Mouse (Mus musculus): ENCODE results near the gene Rsrc2. TPM values are rescaled to one million over a fixed set of nuclear protein-coding genes. Genes with fewer than 3 reads are reported as not detected.

Rsrc2 gene
- polyA plus RNA-seq, 1 experiment from 2014 or later, result 106 TPM

DNA sequence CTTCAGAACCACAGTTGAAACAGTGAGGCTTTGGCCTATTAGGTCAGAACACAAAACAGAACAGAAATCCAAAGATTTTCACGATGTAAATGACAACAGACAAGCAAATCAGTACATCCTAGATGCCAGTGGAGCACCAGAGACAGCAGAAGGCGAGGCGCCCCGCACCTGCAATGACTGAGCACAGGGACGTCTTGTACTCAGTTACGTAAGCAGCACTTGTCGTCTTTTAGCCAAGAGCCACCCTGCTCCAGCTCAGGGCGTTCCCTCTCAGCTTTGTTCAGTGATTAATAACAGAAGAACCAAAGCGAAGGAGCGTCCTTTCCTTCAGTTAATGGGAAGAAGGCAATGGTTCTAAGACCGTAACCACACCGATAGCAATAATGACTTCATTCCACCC lies 40.6 kb downstream of the Rsrc2 start:
- no peak overlapping the region for H3K9ac ChIP-seq (ENCODE audit: low read depth, low read length)
- 93% methylated on average over 12 of the region's 12 CpGs for WGBS

DNA sequence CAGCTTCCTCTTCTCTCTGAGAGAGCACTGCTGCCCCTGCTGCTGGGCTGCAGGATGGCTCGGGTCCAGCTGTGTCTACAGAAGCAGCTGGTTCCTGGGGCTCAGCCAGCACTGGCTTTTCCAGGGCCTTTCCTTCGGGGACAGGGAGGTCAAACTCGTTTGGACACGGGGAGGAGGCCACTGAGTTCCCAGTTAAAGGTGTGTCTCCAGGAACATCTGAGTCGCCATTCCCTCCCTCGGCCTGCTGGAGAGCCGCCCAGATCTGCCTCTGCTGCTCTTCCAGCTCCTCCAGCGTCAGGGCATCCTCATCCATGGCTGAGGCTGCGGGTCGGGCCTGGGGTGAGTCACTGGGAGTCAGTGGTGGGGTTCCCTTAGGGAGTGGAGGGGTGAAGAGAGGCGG lies 48.6 kb downstream of the Rsrc2 start:
- no peak for ATAC-seq
- 57% methylated on average over 11 of the region's 11 CpGs for WGBS
- H3K27me3 ChIP-seq (replicated peaks; ENCODE audit: control insufficient read depth, insufficient read depth, low read length), result no peaks in the 10 kb centered on the region
- H3K9ac ChIP-seq (ENCODE audit: low read depth, low read length), result no peak overlapping the region
- H3K27ac ChIP-seq (ENCODE audit: low read depth, low read length), result no peak overlapping the region
- peaks cover 41% of the 10 kb centered on the region for H3K36me3 ChIP-seq (ENCODE audit: control insufficient read depth, insufficient read depth, low read length)
- no peaks in the 10 kb centered on the region for H3K4me1 ChIP-seq (ENCODE audit: control insufficient read depth, insufficient read depth, low read depth, low read length)
- H3K4me2 ChIP-seq (ENCODE audit: low read length), result no peak overlapping the region
- no peaks in the 10 kb centered on the region for H3K9me3 ChIP-seq (ENCODE audit: control insufficient read depth, low read length)
- H3K4me3 ChIP-seq (ENCODE audit: low read length), result no peak overlapping the region

More for the DNA sequence above, 40.6 kb downstream of the Rsrc2 start:
- Histone ChIP-seq H3K27ac (ENCODE audit: low read depth, low read length) (no peak overlapping the region), H3K4me3 (ENCODE audit: low read length) (no peak overlapping the region), H3K4me2 (ENCODE audit: low read length) (no peak overlapping the region), H3K27me3 (replicated peaks; ENCODE audit: control insufficient read depth, insufficient read depth, low read length) (no peaks in the 10 kb centered on the region), H3K9me3 (ENCODE audit: control insufficient read depth, low read length) (no peaks in the 10 kb centered on the region), H3K4me1 (ENCODE audit: control insufficient read depth, insufficient read depth, low read depth, low read length) (no peaks in the 10 kb centered on the region), H3K36me3 (ENCODE audit: control insufficient read depth, insufficient read depth, low read length) (peaks cover 63% of the 10 kb centered on the region)
- no peak for ATAC-seq

DNA sequence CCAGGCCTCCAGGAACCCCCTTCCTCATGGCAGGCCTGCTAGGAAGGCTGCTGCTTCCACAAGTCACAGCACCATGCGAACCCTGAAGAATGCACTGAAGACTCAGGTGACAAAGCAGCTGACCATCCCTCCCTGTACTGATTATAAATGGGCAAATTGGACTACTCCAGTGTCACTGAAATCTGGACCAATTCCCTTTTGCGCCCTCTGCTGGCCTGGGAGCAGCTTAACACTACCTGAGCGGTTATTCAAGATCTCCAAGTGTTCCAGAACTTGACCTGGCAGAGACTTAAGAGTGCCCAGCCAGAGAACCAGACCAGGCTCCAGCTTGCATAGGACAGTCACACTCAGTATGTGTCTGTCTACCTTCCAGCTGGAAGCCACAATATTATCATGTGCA lies 50.0 kb downstream of the Rsrc2 start:
- peaks cover 37% of the 10 kb centered on the region for H3K36me3 ChIP-seq (ENCODE audit: control insufficient read depth, insufficient read depth, low read length)

DNA sequence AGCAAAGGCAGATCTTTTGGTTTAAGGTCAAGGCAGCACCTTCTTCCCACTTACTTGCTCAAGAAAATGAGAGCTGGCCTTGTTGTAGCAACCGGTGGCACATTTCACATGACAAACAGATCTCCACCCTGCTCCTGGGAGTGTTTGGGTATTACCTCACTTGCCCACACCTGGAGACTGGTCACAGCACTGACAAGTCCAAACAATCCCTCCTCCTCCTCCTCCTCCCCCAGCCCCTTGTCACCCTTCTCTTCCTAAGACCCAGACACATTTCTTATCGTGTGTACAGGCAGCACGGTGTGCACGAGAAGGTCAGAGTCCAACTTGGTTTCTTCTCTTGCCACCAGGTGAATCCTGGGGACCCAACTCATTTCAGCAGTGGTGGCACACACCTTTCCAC lies 52.3 kb downstream of the Rsrc2 start:
- Histone ChIP-seq H3K4me2 (ENCODE audit: low read length) (no peak overlapping the region), H3K27ac (ENCODE audit: low read depth, low read length) (no peak overlapping the region), H3K9me3 (ENCODE audit: control insufficient read depth, low read length) (no peaks in the 10 kb centered on the region), H3K27me3 (replicated peaks; ENCODE audit: control insufficient read depth, insufficient read depth, low read length) (no peaks in the 10 kb centered on the region), H3K36me3 (ENCODE audit: control insufficient read depth, insufficient read depth, low read length) (peaks cover 17% of the 10 kb centered on the region), H3K9ac (ENCODE audit: low read depth, low read length) (no peak overlapping the region), H3K4me3 (ENCODE audit: low read length) (no peak overlapping the region), H3K4me1 (ENCODE audit: control insufficient read depth, insufficient read depth, low read depth, low read length) (no peaks in the 10 kb centered on the region)
- ATAC-seq, result no peak
- WGBS, result 81% methylated on average over 4 of the region's 4 CpGs

More for the DNA sequence above, 50.0 kb downstream of the Rsrc2 start:
- H3K27ac ChIP-seq (ENCODE audit: low read depth, low read length), result no peak overlapping the region
- 20% methylated on average over 3 of the region's 3 CpGs for WGBS
- no peak overlapping the region for H3K4me3 ChIP-seq (ENCODE audit: low read length)
- no peak for ATAC-seq
- no peak overlapping the region for H3K9ac ChIP-seq (ENCODE audit: low read depth, low read length)
- no peaks in the 10 kb centered on the region for H3K4me1 ChIP-seq (ENCODE audit: control insufficient read depth, insufficient read depth, low read depth, low read length)
- H3K9me3 ChIP-seq (ENCODE audit: control insufficient read depth, low read length), result no peaks in the 10 kb centered on the region
- H3K27me3 ChIP-seq (replicated peaks; ENCODE audit: control insufficient read depth, insufficient read depth, low read length), result no peaks in the 10 kb centered on the region
- H3K4me2 ChIP-seq (ENCODE audit: low read length), result no peak overlapping the region

DNA sequence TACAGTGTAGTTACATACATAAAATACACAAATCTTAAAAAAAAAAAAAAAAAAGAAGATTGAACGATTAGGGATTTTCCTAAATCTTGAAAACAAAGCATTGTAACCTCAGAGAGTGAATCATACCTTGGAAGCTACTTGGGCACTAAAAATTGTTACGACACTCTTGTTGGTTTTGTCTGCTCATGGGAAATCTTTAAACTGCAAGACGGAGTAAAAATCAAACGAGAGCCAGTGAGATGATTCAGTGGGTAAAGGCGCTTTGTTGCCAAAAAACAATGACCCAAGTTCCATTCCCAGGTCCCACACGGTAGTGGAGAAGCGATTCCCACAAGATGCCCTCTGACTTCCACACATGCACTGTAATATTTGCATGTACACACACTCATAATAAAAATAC lies 53.0 kb downstream of the Rsrc2 start:
- H3K27me3 ChIP-seq (replicated peaks; ENCODE audit: control insufficient read depth, insufficient read depth, low read length), result no peaks in the 10 kb centered on the region
- H3K4me3 ChIP-seq (ENCODE audit: low read length), result no peak overlapping the region
- H3K9me3 ChIP-seq (ENCODE audit: control insufficient read depth, low read length), result no peaks in the 10 kb centered on the region
- ATAC-seq, result no peak
- peaks cover 15% of the 10 kb centered on the region for H3K36me3 ChIP-seq (ENCODE audit: control insufficient read depth, insufficient read depth, low read length)
- H3K4me1 ChIP-seq (ENCODE audit: control insufficient read depth, insufficient read depth, low read depth, low read length), result no peaks in the 10 kb centered on the region
- H3K27ac ChIP-seq (ENCODE audit: low read depth, low read length), result no peak overlapping the region
- WGBS, result 91% methylated on average over 7 of the region's 7 CpGs
- H3K4me2 ChIP-seq (ENCODE audit: low read length), result no peak overlapping the region
- no peak overlapping the region for H3K9ac ChIP-seq (ENCODE audit: low read depth, low read length)

DNA sequence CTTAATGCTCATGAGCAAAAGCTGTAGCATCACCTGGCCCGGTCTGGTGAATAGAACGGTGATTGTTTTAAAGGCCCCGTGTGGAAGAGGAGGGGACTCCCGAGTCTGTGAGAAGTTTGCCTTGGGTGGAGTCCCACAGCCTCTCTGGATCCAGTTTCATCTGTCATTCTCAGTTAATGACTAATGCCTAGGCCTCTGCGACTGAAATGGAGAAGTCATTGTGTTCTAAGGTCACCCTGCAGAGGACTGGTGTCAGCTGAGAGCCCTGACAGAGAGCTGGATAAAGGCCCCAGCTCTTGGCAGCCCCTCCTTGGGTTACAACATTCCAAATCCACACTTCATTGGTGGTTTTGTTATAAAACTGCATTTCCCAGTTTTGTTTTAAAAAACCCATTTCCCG lies 54.7 kb downstream of the Rsrc2 start:
- no peaks in the 10 kb centered on the region for H3K9me3 ChIP-seq (ENCODE audit: control insufficient read depth, low read length)
- H3K27ac ChIP-seq (ENCODE audit: low read depth, low read length), result no peak overlapping the region
- H3K4me3 ChIP-seq (ENCODE audit: low read length), result no peak overlapping the region
- no peak overlapping the region for H3K4me2 ChIP-seq (ENCODE audit: low read length)
- no peak overlapping the region for H3K9ac ChIP-seq (ENCODE audit: low read depth, low read length)
- H3K36me3 ChIP-seq (ENCODE audit: control insufficient read depth, insufficient read depth, low read length), result 0 out of 2 replicates have a peak, but pooled peaks cover 6% of the 10 kb centered on the region
- no peak for ATAC-seq
- no peaks in the 10 kb centered on the region for H3K27me3 ChIP-seq (replicated peaks; ENCODE audit: control insufficient read depth, insufficient read depth, low read length)
- WGBS, result 53% methylated on average over 6 of the region's 6 CpGs
- H3K4me1 ChIP-seq (ENCODE audit: control insufficient read depth, insufficient read depth, low read depth, low read length), result no peaks in the 10 kb centered on the region

DNA sequence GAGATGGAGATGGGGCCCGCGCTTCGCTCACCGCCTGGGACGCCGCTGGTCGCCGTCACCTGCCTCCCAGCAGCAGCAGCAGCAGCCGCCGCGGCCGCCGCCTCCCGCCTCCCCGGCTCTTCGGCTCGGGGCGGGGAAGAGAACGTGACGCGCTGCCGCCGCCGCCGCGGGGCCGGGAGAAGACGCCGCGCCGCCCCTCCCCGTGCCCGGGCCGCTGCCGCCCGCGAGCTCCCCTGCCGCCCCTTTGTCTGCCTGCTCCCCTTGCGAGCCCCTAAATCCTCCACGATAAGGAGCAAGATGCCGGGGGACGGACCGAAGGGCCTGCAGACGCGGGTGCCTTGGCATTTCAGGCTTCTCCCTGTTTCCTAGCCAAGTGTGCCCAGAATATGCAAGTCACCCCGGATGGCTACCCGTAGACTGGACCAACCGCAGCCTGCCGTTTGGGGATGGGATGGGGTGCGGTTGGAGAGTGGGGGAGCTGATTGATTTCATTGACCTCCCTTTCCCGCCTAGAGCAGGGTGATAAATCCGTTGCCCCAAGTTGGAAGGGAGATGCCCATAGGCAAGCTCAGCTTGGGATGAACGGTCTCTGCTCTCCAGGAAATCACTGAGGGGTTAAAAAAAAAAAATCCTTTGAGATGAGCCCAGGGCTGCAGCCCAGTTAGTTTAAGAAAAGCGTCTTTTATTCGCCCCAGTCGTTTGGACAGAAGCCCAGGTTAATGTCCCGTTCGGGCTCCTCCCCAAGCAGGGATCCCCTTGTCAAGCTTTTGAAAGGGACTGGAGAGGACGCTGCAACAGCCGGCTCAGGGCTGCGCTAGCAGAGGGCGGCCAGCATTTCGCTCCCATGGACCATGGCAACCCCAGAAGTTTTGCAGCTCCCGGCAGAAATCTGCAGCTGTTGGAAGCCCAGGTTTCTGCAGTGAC lies 64.7 kb downstream of the Rsrc2 start, which contains the start of gene Clip1:
Gene Clip1 (minus strand): TSS at position 398 of the 924 bp plus-strand sequence.
- H3K9ac ChIP-seq (ENCODE audit: low read depth, low read length), result peak within 1 kb of the TSS; percentile 99
- peak within 1 kb of the TSS; percentile 100 for H3K27ac ChIP-seq (ENCODE audit: low read depth, low read length)
- H3K4me3 ChIP-seq (ENCODE audit: low read length), result peak within 1 kb of the TSS; percentile 85
- H3K36me3 ChIP-seq (ENCODE audit: control insufficient read depth, insufficient read depth, low read length), result no peaks in the 10 kb centered on the region
- no peaks in the 10 kb centered on the region for H3K9me3 ChIP-seq (ENCODE audit: control insufficient read depth, low read length)
- peaks cover 26% of the 10 kb centered on the region for H3K4me1 ChIP-seq (ENCODE audit: control insufficient read depth, insufficient read depth, low read depth, low read length)
- peak; percentile 77 for ATAC-seq
- H3K27me3 ChIP-seq (replicated peaks; ENCODE audit: control insufficient read depth, insufficient read depth, low read length), result no peaks in the 10 kb centered on the region
- WGBS, result under 1% methylated on average over 53 of the region's 64 CpGs
- peak within 1 kb of the TSS; percentile 80 for H3K4me2 ChIP-seq (ENCODE audit: low read length)

DNA sequence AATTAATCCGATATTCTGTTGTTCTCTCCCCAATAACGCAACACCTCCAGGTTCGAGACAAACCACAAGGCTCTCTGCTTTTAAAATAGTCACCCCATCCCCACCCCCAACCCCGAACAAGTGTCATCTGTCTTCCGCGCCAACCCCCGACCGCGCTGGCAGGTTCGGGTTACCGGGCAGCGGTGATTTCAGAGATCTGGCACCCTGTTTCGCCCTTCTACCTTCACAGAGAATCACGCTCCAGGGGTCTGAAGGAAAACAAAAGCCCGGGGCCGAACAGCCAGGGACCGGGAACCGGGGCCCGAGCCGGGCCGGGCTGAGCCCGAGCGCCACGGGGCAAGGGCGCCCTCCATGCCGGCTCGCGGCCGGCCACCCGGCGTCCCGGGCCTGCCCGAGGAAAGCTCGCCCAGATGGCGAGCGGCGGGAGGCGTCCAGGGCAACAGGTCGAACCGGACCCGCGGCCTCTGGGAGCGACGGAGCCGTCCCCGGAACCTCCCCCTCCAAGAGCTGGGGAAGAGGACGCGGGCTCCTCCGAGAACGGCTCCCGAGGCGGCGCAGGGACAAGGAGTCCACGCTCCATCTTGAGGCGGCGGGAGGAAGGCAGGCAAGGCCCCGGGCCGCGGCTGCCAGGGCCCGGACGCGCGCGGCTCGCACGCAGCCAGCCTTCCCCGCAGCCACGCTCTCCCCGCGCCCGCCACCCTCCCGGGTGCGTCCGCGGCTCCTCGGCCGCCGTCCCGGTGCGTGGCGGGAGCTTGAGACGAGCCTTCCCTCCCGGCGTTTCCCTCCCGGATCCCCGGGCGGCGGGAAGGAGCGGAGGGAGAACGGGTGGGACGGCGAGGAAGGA lies 65.6 kb downstream of the Rsrc2 start:
- Histone ChIP-seq H3K27me3 (replicated peaks; ENCODE audit: control insufficient read depth, insufficient read depth, low read length) (no peaks in the 10 kb centered on the region), H3K27ac (ENCODE audit: low read depth, low read length) (peak overlapping the region; percentile 100), H3K4me2 (ENCODE audit: low read length) (peak overlapping the region; percentile 80), H3K4me3 (ENCODE audit: low read length) (peak overlapping the region; percentile 85), H3K4me1 (ENCODE audit: control insufficient read depth, insufficient read depth, low read depth, low read length) (peaks cover 26% of the 10 kb centered on the region), H3K36me3 (ENCODE audit: control insufficient read depth, insufficient read depth, low read length) (no peaks in the 10 kb centered on the region), H3K9ac (ENCODE audit: low read depth, low read length) (peak overlapping the region; percentile 99), H3K9me3 (ENCODE audit: control insufficient read depth, low read length) (no peaks in the 10 kb centered on the region)
- ATAC-seq, result peak; percentile 55
- WGBS, result under 1% methylated on average over 56 of the region's 92 CpGs

DNA sequence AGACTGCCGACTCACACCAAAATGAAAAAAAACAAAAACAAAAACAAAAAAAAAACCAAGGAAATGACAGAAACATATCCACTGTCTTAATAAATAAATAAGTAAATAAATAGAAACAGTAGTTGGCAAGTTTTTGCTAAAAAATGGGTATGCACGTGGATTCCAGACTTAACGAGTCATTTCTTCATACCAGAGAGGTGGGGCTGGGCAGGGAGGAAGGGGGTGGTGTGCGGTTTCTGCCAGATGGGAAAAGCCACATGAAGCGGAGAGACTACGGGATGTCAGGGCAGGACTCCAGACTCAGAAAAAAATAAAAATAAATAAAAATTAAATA lies 66.2 kb downstream of the Rsrc2 start:
- no peak for ATAC-seq
- WGBS, result 2% methylated on average over 6 of the region's 6 CpGs
- Histone ChIP-seq H3K27ac (ENCODE audit: low read depth, low read length) (peak overlapping the region; percentile 100), H3K4me3 (ENCODE audit: low read length) (peak overlapping the region; percentile 85), H3K4me1 (ENCODE audit: control insufficient read depth, insufficient read depth, low read depth, low read length) (peaks cover 26% of the 10 kb centered on the region), H3K27me3 (replicated peaks; ENCODE audit: control insufficient read depth, insufficient read depth, low read length) (no peaks in the 10 kb centered on the region), H3K9me3 (ENCODE audit: control insufficient read depth, low read length) (no peaks in the 10 kb centered on the region), H3K9ac (ENCODE audit: low read depth, low read length) (peak overlapping the region; percentile 99), H3K36me3 (ENCODE audit: control insufficient read depth, insufficient read depth, low read length) (no peaks in the 10 kb centered on the region), H3K4me2 (ENCODE audit: low read length) (peak overlapping the region; percentile 80)
